Mouse (Mus musculus) heart, embryonic 16.5 days (tissue): ENCODE measurements at regions not wholly inside any gene's neighbourhood (a gene's known extent, or its start where the extent isn't known, plus 50 kb on each side); places are given as distances from the start of the nearest gene placed in this dataset.

Experiments
- ATAC-seq: fragments of 200-750 bp; cut with Nextera tagmentation; replicated peaks from 2 replicates; pipeline ENCODE4 v1.8.0; 2017; ENCODE audit warnings: moderate number of reproducible peaks; ENCODE audit not compliant: insufficient read depth, low FRiP score; ENCODE audit errors: extremely low read depth
- H3K27ac ChIP-seq: fragments of 300-500 bp; sonication (generic); 2 replicates; pipeline ENCODE4 v1.5.1; 2014; ENCODE audit warnings: mild to moderate bottlenecking, low read length, control low read depth, moderate library complexity
- H3K27me3 ChIP-seq: fragments of 300-500 bp; sonication (generic); 2 replicates; pipeline ENCODE4 v1.6.1; 2014; ENCODE audit warnings: low read length, mixed read lengths; ENCODE audit not compliant: control insufficient read depth, insufficient read depth
- H3K36me3 ChIP-seq: fragments of 300-500 bp; sonication (generic); 2 replicates; pipeline ENCODE4 v1.6.1; 2014; ENCODE audit not compliant: control insufficient read depth, insufficient read depth
- H3K4me1 ChIP-seq: fragments of 300-500 bp; sonication (generic); 2 replicates; pipeline ENCODE4 v1.6.1; 2014; ENCODE audit warnings: low read length, mixed read lengths; ENCODE audit not compliant: control insufficient read depth, insufficient read depth
- H3K4me2 ChIP-seq: fragments of 300-500 bp; sonication (generic); 2 replicates; pipeline ENCODE4 v1.6.1; 2014; ENCODE audit warnings: low read depth, mild to moderate bottlenecking, control low read depth, low read length
- H3K4me3 ChIP-seq: fragments of 300-500 bp; sonication (generic); 2 replicates; pipeline ENCODE4 v1.5.1; 2014; ENCODE audit warnings: mild to moderate bottlenecking, control low read depth, low read length
- H3K9ac ChIP-seq: fragments of 300-500 bp; sonication (generic); 2 replicates; pipeline ENCODE4 v1.6.1; 2014; ENCODE audit warnings: low read length, control low read depth
- H3K9me3 ChIP-seq: fragments of 300-500 bp; sonication (generic); replicated peaks from 2 replicates; pipeline ENCODE4 v1.6.1; 2016; ENCODE audit warnings: low read length; ENCODE audit not compliant: control insufficient read depth
- WGBS: fragments of 180-500 bp; shearing (Covaris S2); extraction: QIAGEN DNeasy Blood & Tissue Kit; methylation state at CpG from one replicate; pipeline ENCODE4 v1.1.7; 2014; 5-methylcytosine and 5-hydroxymethylcytosine counted together

GRCm38 (mm10) chr7:55710872-55711558 is 57.0 kb upstream of the Siglech start:
- Histone ChIP-seq H3K4me3 (no peak overlapping the region), H3K9me3 (no peaks in the 10 kb centered on the region), H3K4me2 (no peak overlapping the region), H3K27me3 (no peaks in the 10 kb centered on the region), H3K27ac (no peak overlapping the region), H3K36me3 (no peaks in the 10 kb centered on the region), H3K4me1 (no peaks in the 10 kb centered on the region), H3K9ac (no peak overlapping the region)
- 8% methylated on average over 11 of the region's 11 CpGs for WGBS
- ATAC-seq: peak; percentile 55; the same call in 1 of the 2 replicates
